Mouse (Mus musculus) right cerebral cortex, adult 2 months (tissue): Measurements from ENCODE around the gene Ccpg1.

Experiments used
- DNase-seq, 2 experiments: peaks; one replicate each; pipeline ENCODE4 v3.0.0; 2021 to 2022; ENCODE audit warnings: low spot score in 2 of 2

Gene Ccpg1

GRCm38 (mm10) chr9:73045204-73045603, 60.0 kb downstream of the Ccpg1 start:
- peak in 1 of 2 experiments; percentile 21 for DNase-seq

- no peak for DNase-seq
Observed at GRCm38 (mm10) chr9:73045711-73046110, 60.5 kb downstream of the Ccpg1 start.

- no peak for DNase-seq
Observed at GRCm38 (mm10) chr9:73047906-73048305, 62.7 kb downstream of the Ccpg1 start.

GRCm38 (mm10) chr9:73048927-73049326, 63.7 kb downstream of the Ccpg1 start:
- DNase-seq: no peak

- DNase-seq: no peak
Observed at GRCm38 (mm10) chr9:73049833-73050232, 64.6 kb downstream of the Ccpg1 start.

- peak in 1 of 2 experiments; percentile 13 for DNase-seq
Observed at GRCm38 (mm10) chr9:73050606-73051005, 65.4 kb downstream of the Ccpg1 start.

- no peak for DNase-seq
Observed at GRCm38 (mm10) chr9:73055441-73055911, 70.2 kb downstream of the Ccpg1 start.

- DNase-seq: no peak
Observed at GRCm38 (mm10) chr9:73059224-73059623, 74.0 kb downstream of the Ccpg1 start.

GRCm38 (mm10) chr9:73063621-73064290, 78.5 kb downstream of the Ccpg1 start:
- no peak for DNase-seq
